Mouse (Mus musculus) bone marrow macrophage, adult 2 months (primary cell): Measurements from ENCODE around the gene Mid1.

ENCODE experiments used
- CTCF ChIP-seq: IDR thresholded peaks from 2 replicates; pipeline ENCODE4 v1.5.1; 2012; ENCODE audit warnings: low read depth, mild to moderate bottlenecking, low read length, moderate library complexity
- POLR2A ChIP-seq: IDR thresholded peaks from 2 replicates; pipeline ENCODE4 v1.6.1; 2012; ENCODE audit warnings: mild to moderate bottlenecking, low read depth, low read length, borderline replicate concordance

- no peak for TF ChIP-seq POLR2A
- no peak for TF ChIP-seq CTCF
Measured at GRCm38 (mm10) chrX:169882220-169882609, 197.2 kb downstream of the Mid1 start.
